Mouse (Mus musculus) cortical plate, adult 2 months (tissue): ENCODE results near the gene Kifc5b. TPM values are rescaled to one million over a fixed set of nuclear protein-coding genes. Genes with fewer than 3 reads are reported as not detected.

ENCODE experiments used
- H3K27ac ChIP-seq: fragments of 200-500 bp; 2 replicates; pipeline ENCODE4 v1.5.1; 2012; ENCODE audit warnings: low read length, control low read depth, inconsistent platforms; ENCODE audit not compliant: insufficient read depth
- H3K4me1 ChIP-seq: fragments of 200-500 bp; 2 replicates; pipeline ENCODE4 v1.6.1; 2011; ENCODE audit warnings: low read length; ENCODE audit not compliant: control insufficient read depth, insufficient read depth
- H3K4me3 ChIP-seq: fragments of 200-500 bp; 2 replicates; pipeline ENCODE4 v1.5.1; 2011; ENCODE audit warnings: mild to moderate bottlenecking, low read length, control low read depth; ENCODE audit not compliant: insufficient read depth
- CTCF ChIP-seq: fragments of 200-500 bp; IDR thresholded peaks from 2 replicates; pipeline ENCODE4 v1.5.1; 2011; ENCODE audit warnings: mild to moderate bottlenecking, control low read depth, low read length; ENCODE audit not compliant: insufficient read depth; ENCODE audit errors: extremely low read depth
- POLR2A ChIP-seq: fragments of 200-500 bp; IDR thresholded peaks from 2 replicates; pipeline ENCODE4 v1.6.1; 2011; ENCODE audit warnings: mild to moderate bottlenecking, low read length, control low read depth; ENCODE audit not compliant: insufficient read depth; ENCODE audit errors: extremely low read depth
- polyA plus RNA-seq: library from polyadenylated mRNA; depleted of rRNA; stranded (reverse); fragments of >200 nt; gene quantifications from 2 replicates; pipeline ENCODE4 v1.2.3, GENCODE M21; 2012

The Kifc5b gene
- polyA plus RNA-seq, 1 experiment: 3.9 TPM

- no peak for TF ChIP-seq CTCF
- no peak for TF ChIP-seq POLR2A
These were observed 35.3 kb downstream of the Kifc5b start for GRCm38 (mm10) chr17:26951952-26952877.

GRCm38 (mm10) chr17:26953201-26953600 lies 36.3 kb downstream of the Kifc5b start:
- TF ChIP-seq CTCF (no peak), POLR2A (no peak)
- peak overlapping the region; percentile 59 for H3K4me3 ChIP-seq
- H3K4me1 ChIP-seq: peaks cover 6% of the 10 kb centered on the region
- peak overlapping the region; percentile 78 for H3K27ac ChIP-seq

More at GRCm38 (mm10) chr17:26951952-26952877, 35.3 kb downstream of the Kifc5b start:
- Histone ChIP-seq H3K27ac (peak overlapping the region; percentile 78; the same call in 1 of the 2 replicates), H3K4me1 (peaks cover 6% of the 10 kb centered on the region), H3K4me3 (peak overlapping the region; percentile 59)

GRCm38 (mm10) chr17:26953726-26954125 lies 36.8 kb downstream of the Kifc5b start:
- TF ChIP-seq CTCF (no peak), POLR2A (no peak)
- H3K27ac ChIP-seq: peak overlapping the region; percentile 78; the same call in 1 of the 2 replicates
- peaks cover 6% of the 10 kb centered on the region for H3K4me1 ChIP-seq
- peak overlapping the region; percentile 59 for H3K4me3 ChIP-seq

GRCm38 (mm10) chr17:26956309-26956708 lies 39.4 kb downstream of the Kifc5b start:
- no peak overlapping the region for H3K27ac ChIP-seq
- H3K4me3 ChIP-seq: no peak overlapping the region
- H3K4me1 ChIP-seq: peaks cover 6% of the 10 kb centered on the region
- TF ChIP-seq POLR2A: no peak
- TF ChIP-seq CTCF: no peak

- H3K27ac ChIP-seq: no peak overlapping the region
- TF ChIP-seq CTCF: no peak
- TF ChIP-seq POLR2A: no peak
- H3K4me1 ChIP-seq: peaks cover 6% of the 10 kb centered on the region
These were observed 40.0 kb downstream of the Kifc5b start for GRCm38 (mm10) chr17:26956895-26957294.

GRCm38 (mm10) chr17:26957872-26958271 lies 41.0 kb downstream of the Kifc5b start:
- no peak for TF ChIP-seq CTCF
- TF ChIP-seq POLR2A: no peak
- Histone ChIP-seq H3K27ac (no peak overlapping the region), H3K4me3 (no peak overlapping the region), H3K4me1 (peaks cover 6% of the 10 kb centered on the region)

More at GRCm38 (mm10) chr17:26956895-26957294, 40.0 kb downstream of the Kifc5b start:
- H3K4me3 ChIP-seq: no peak overlapping the region

GRCm38 (mm10) chr17:26958880-26959279 lies 42.0 kb downstream of the Kifc5b start:
- TF ChIP-seq POLR2A (peak; percentile 31; the same call in 1 of the 2 replicates), CTCF (no peak)
- Histone ChIP-seq H3K27ac (no peak overlapping the region), H3K4me1 (no peaks in the 10 kb centered on the region), H3K4me3 (no peak overlapping the region)

GRCm38 (mm10) chr17:26959815-26960214 lies 42.9 kb downstream of the Kifc5b start:
- no peaks in the 10 kb centered on the region for H3K4me1 ChIP-seq
- TF ChIP-seq CTCF (no peak), POLR2A (no peak)
- H3K4me3 ChIP-seq: no peak overlapping the region
- H3K27ac ChIP-seq: no peak overlapping the region

GRCm38 (mm10) chr17:26961572-26962240 lies 44.8 kb downstream of the Kifc5b start:
- peaks cover under 1% of the 10 kb centered on the region; the same call in 1 of the 2 replicates for H3K4me1 ChIP-seq
- no peak overlapping the region for H3K4me3 ChIP-seq
- no peak overlapping the region for H3K27ac ChIP-seq
- TF ChIP-seq CTCF: no peak
- TF ChIP-seq POLR2A: no peak
